Mouse (Mus musculus) stomach, embryonic 15.5 days (tissue): Measurements from ENCODE around the gene Olfr709-ps1. TPM values are rescaled to one million over a fixed set of nuclear protein-coding genes. Genes with fewer than 3 reads are reported as not detected.
"Not testable (repeated sequence)": the region's sequence is repeated elsewhere in the genome, so short reads cannot be mapped to it uniquely, and the experiment has no call there.

Source experiments
- ATAC-seq: fragments of 200-750 bp; cut with Nextera tagmentation; 2 replicates; pipeline ENCODE4 v1.8.0; 2017; ENCODE audit warnings: low read depth, moderate number of reproducible peaks, moderate TSS enrichment; ENCODE audit not compliant: insufficient read depth, low FRiP score
- H3K27ac ChIP-seq: fragments of 300-500 bp; sonication (generic); 2 replicates; pipeline ENCODE4 v1.5.1; 2015; ENCODE audit warnings: mild to moderate bottlenecking, inconsistent platforms
- H3K27me3 ChIP-seq: fragments of 300-500 bp; sonication (generic); replicated peaks from 2 replicates; pipeline ENCODE4 v1.6.1; 2015; ENCODE audit warnings: inconsistent platforms
- H3K36me3 ChIP-seq: fragments of 300-500 bp; sonication (generic); 2 replicates; pipeline ENCODE4 v1.6.1; 2015; ENCODE audit warnings: inconsistent platforms
- H3K4me1 ChIP-seq: fragments of 300-500 bp; sonication (generic); 2 replicates; pipeline ENCODE4 v1.6.1; 2015; ENCODE audit warnings: inconsistent platforms
- H3K4me2 ChIP-seq: fragments of 300-500 bp; sonication (generic); 2 replicates; pipeline ENCODE4 v1.6.1; 2015; ENCODE audit warnings: mild to moderate bottlenecking, inconsistent platforms
- H3K4me3 ChIP-seq: fragments of 300-500 bp; sonication (generic); replicated peaks from 2 replicates; pipeline ENCODE4 v1.5.1; 2015; ENCODE audit warnings: inconsistent platforms
- H3K9ac ChIP-seq: fragments of 300-500 bp; sonication (generic); 2 replicates; pipeline ENCODE4 v1.6.1; 2015; ENCODE audit warnings: inconsistent platforms
- H3K9me3 ChIP-seq: fragments of 300-500 bp; sonication (generic); 2 replicates; pipeline ENCODE4 v1.6.1; 2016; ENCODE audit warnings: inconsistent platforms
- WGBS: fragments of 180-500 bp; shearing (Covaris S2); methylation state at CpG from one replicate; pipeline ENCODE4 v1.1.7; 2015; 5-methylcytosine and 5-hydroxymethylcytosine counted together
- polyA plus RNA-seq: library from polyadenylated mRNA; unstranded; fragments of >200 nt; fragmentation: Nextera tagmentation; extraction: Ambion mirVana; gene quantifications from 2 replicates; pipeline ENCODE4 v1.2.1, GENCODE M21; 2015

The Olfr709-ps1 gene
- polyA plus RNA-seq: not detected in 2 replicates

- Histone ChIP-seq H3K36me3 (no peaks in the 10 kb centered on the region), H3K27me3 (no peaks in the 10 kb centered on the region), H3K9ac (no peak within 1 kb of the TSS), H3K4me1 (no peaks in the 10 kb centered on the region), H3K27ac (no peak within 1 kb of the TSS), H3K4me2 (no peak within 1 kb of the TSS), H3K4me3 (no peak within 1 kb of the TSS), H3K9me3 (no peaks in the 10 kb centered on the region)
- ATAC-seq: no peak
These were observed at the start of gene Olfr709-ps1 for GRCm38 (mm10) chr7:106932119-106932518. TSS of gene Olfr709-ps1 (minus strand) at chr7:106932219.

GRCm38 (mm10) chr7:106975353-106975752, 43.3 kb upstream of the Olfr709-ps1 start, which contains the start of gene Olfr711:
TSS of gene Olfr711 (minus strand) at chr7:106975453.
- no peaks in the 10 kb centered on the region for H3K27me3 ChIP-seq
- H3K4me1 ChIP-seq: no peaks in the 10 kb centered on the region
- no peaks in the 10 kb centered on the region for H3K36me3 ChIP-seq
- H3K9ac ChIP-seq: no peak within 1 kb of the TSS
- H3K27ac ChIP-seq: no peak within 1 kb of the TSS
- WGBS: 50% methylated on average over 1 of the region's 1 CpGs
- H3K9me3 ChIP-seq: no peaks in the 10 kb centered on the region
- no peak within 1 kb of the TSS for H3K4me2 ChIP-seq
- ATAC-seq: no peak
- no peak within 1 kb of the TSS for H3K4me3 ChIP-seq

- not testable (repeated sequence) for H3K4me2 ChIP-seq, H3K9me3 ChIP-seq, H3K9ac ChIP-seq, H3K27me3 ChIP-seq, H3K36me3 ChIP-seq, ATAC-seq, H3K4me3 ChIP-seq, H3K27ac ChIP-seq, H3K4me1 ChIP-seq
These were observed 35.5 kb upstream of the Olfr709-ps1 start for GRCm38 (mm10) chr7:106967503-106967902.

GRCm38 (mm10) chr7:106963837-106964236, 31.8 kb upstream of the Olfr709-ps1 start, which contains the start of gene Olfr6:
TSS of gene Olfr6 (minus strand) at chr7:106963937.
- 76% methylated on average over 1 of the region's 1 CpGs for WGBS
- H3K4me1 ChIP-seq: no peaks in the 10 kb centered on the region
- no peaks in the 10 kb centered on the region for H3K36me3 ChIP-seq
- no peak within 1 kb of the TSS for H3K27ac ChIP-seq
- no peaks in the 10 kb centered on the region for H3K27me3 ChIP-seq
- no peak within 1 kb of the TSS for H3K9ac ChIP-seq
- H3K4me2 ChIP-seq: no peak within 1 kb of the TSS
- ATAC-seq: no peak
- no peak within 1 kb of the TSS for H3K4me3 ChIP-seq
- H3K9me3 ChIP-seq: no peaks in the 10 kb centered on the region

GRCm38 (mm10) chr7:106948212-106948611, 16.2 kb upstream of the Olfr709-ps1 start, which contains the start of gene Olfr710:
TSS of gene Olfr710 (minus strand) at chr7:106948312.
- Histone ChIP-seq H3K4me2 (no peak within 1 kb of the TSS), H3K4me1 (no peaks in the 10 kb centered on the region), H3K27me3 (no peaks in the 10 kb centered on the region), H3K36me3 (no peaks in the 10 kb centered on the region), H3K27ac (no peak within 1 kb of the TSS), H3K9me3 (no peaks in the 10 kb centered on the region), H3K9ac (no peak within 1 kb of the TSS), H3K4me3 (no peak within 1 kb of the TSS)
- 74% methylated on average over 3 of the region's 3 CpGs for WGBS
- ATAC-seq: no peak

- WGBS: 87% methylated on average over 7 of the region's 7 CpGs
- H3K4me1 ChIP-seq, H3K9me3 ChIP-seq: not testable (repeated sequence)
These were observed 11.1 kb downstream of the Olfr709-ps1 start for GRCm38 (mm10) chr7:106920961-106921360.

GRCm38 (mm10) chr7:106907676-106908075, 24.3 kb downstream of the Olfr709-ps1 start, which contains the start of gene Olfr1532-ps1:
TSS of gene Olfr1532-ps1 (plus strand) at chr7:106908001.
- no peak within 1 kb of the TSS for H3K4me3 ChIP-seq
- no peaks in the 10 kb centered on the region for H3K27me3 ChIP-seq
- WGBS: 65% methylated on average over 2 of the region's 2 CpGs
- H3K4me1 ChIP-seq: no peaks in the 10 kb centered on the region
- H3K4me2 ChIP-seq: no peak within 1 kb of the TSS
- ATAC-seq: no peak
- no peak within 1 kb of the TSS for H3K9ac ChIP-seq
- no peaks in the 10 kb centered on the region for H3K36me3 ChIP-seq
- no peaks in the 10 kb centered on the region for H3K9me3 ChIP-seq
- no peak within 1 kb of the TSS for H3K27ac ChIP-seq

More at GRCm38 (mm10) chr7:106920961-106921360, 11.1 kb downstream of the Olfr709-ps1 start:
- H3K27me3 ChIP-seq, H3K4me3 ChIP-seq, H3K36me3 ChIP-seq, H3K9ac ChIP-seq, H3K4me2 ChIP-seq, ATAC-seq, H3K27ac ChIP-seq: not testable (repeated sequence)

- 72% methylated on average over 3 of the region's 3 CpGs for WGBS
- not testable (repeated sequence) for H3K4me3 ChIP-seq, H3K27ac ChIP-seq, H3K27me3 ChIP-seq, H3K4me2 ChIP-seq, ATAC-seq, H3K36me3 ChIP-seq, H3K4me1 ChIP-seq, H3K9ac ChIP-seq, H3K9me3 ChIP-seq
These were observed 30.9 kb downstream of the Olfr709-ps1 start, which contains the start of gene Olfr707 for GRCm38 (mm10) chr7:106901141-106901540. TSS of gene Olfr707 (minus strand) at chr7:106901241.

- WGBS: 71% methylated on average over 2 of the region's 2 CpGs
- no peak within 1 kb of the TSS for H3K4me2 ChIP-seq
These were observed 44.0 kb downstream of the Olfr709-ps1 start, which contains the start of gene Olfr706 for GRCm38 (mm10) chr7:106888062-106888461. TSS of gene Olfr706 (minus strand) at chr7:106888162.

GRCm38 (mm10) chr7:106876791-106877190, 55.2 kb downstream of the Olfr709-ps1 start, which contains the start of gene Olfr705:
TSS of gene Olfr705 (minus strand) at chr7:106876891.
- no peaks in the 10 kb centered on the region for H3K27me3 ChIP-seq
- no peak within 1 kb of the TSS for H3K9ac ChIP-seq
- H3K27ac ChIP-seq: no peak within 1 kb of the TSS
- 78% methylated on average over 3 of the region's 3 CpGs for WGBS
- no peak within 1 kb of the TSS for H3K4me3 ChIP-seq
- H3K9me3 ChIP-seq: no peaks in the 10 kb centered on the region
- no peaks in the 10 kb centered on the region for H3K4me1 ChIP-seq
- ATAC-seq: no peak
- H3K4me2 ChIP-seq: no peak within 1 kb of the TSS
- H3K36me3 ChIP-seq: no peaks in the 10 kb centered on the region

More at GRCm38 (mm10) chr7:106888062-106888461, 44.0 kb downstream of the Olfr709-ps1 start, which contains the start of gene Olfr706:
- no peak within 1 kb of the TSS for H3K27ac ChIP-seq
- H3K27me3 ChIP-seq: no peaks in the 10 kb centered on the region
- ATAC-seq: no peak
- no peaks in the 10 kb centered on the region for H3K36me3 ChIP-seq
- no peaks in the 10 kb centered on the region for H3K4me1 ChIP-seq
- H3K9me3 ChIP-seq: no peaks in the 10 kb centered on the region
- no peak within 1 kb of the TSS for H3K4me3 ChIP-seq
- H3K9ac ChIP-seq: no peak within 1 kb of the TSS
